Mouse (Mus musculus) heart, adult 8-10 months (tissue): Measurements from ENCODE around the gene Ifna16. TPM values are rescaled to one million over a fixed set of nuclear protein-coding genes. Genes with fewer than 3 reads are reported as not detected.

ENCODE experiments used
- DNase-seq: peaks from one replicate; pipeline ENCODE4 v3.0.0; 2022; ENCODE audit warnings: low spot score
- total RNA-seq, 4 experiments: library from RNA; stranded (reverse); gene quantifications; 2 replicates each; pipeline ENCODE4 v1.2.4; 2022

Gene Ifna16
- total RNA-seq, 4 experiments from 2014 or later, result not detected

GRCm38 (mm10) chr4:88642526-88642925, 34.2 kb downstream of the Ifna16 start:
- no peak for DNase-seq

DNA sequence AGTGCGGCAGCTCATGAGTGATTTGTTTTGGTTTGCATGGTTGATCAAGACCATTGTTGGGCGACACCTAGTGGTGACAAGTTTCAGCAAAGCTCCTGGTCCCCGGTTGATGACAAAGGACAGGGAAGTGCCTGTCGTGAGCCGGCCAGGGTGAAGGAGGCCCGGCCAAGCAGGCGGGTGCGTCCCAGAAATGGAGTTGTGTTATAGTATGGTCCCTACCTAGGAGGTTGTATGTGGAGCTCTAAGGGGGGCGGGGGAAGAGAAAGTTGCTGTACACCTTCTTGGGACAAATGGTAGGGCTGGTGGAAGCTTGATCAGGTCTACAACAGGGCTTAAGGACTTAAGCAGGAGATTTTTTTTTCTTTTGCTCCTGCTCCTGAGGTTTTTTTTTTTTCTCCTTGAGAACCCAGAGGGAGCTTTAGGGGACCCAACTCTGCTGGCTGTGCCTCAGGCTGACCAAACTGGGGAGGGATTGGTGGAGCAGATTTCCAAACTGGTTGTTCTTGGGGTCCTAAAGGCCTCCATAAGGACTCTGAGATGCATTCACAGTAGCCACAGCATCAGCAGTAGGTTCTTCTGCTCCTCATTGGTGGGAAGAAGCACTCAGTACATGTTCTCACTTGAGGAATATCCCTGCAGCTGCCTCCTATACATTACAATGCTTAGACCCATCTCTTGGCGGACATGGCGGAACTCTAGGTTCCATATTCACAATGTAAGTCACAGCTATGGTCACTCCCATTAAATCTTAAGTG, 35.5 kb downstream of the Ifna16 start:
- peak; percentile 94 for DNase-seq

- DNase-seq, result peak; percentile 2
Observed at GRCm38 (mm10) chr4:88640704-88641076, 36.0 kb downstream of the Ifna16 start.

DNA sequence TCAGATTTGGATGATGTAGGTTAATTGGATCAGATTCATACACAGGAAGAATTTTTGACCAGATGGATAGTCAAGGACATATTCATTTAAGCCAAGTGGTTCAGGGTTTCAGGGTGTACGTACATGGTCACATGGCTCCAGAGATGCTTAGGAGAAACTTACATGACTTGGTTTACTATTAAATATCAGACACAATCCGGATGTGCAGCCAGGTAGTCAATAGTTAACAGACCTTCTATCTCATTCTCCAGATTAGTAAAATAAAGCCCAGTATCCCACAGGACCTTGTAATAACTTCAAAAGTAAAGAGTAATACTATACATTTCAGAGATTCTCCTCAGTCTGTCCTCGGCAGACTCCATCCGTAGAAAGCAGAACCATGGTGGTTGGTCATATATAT, 42.4 kb downstream of the Ifna16 start, which contains the start of gene C87499:
Gene C87499 (minus strand): TSS at position 101 of the 400 bp plus-strand sequence.
- no peak for DNase-seq

Other genes starting within 250 kb of the Ifna16 start
- gene Hacd4, start 238.0 kb downstream of the Ifna16 start, total RNA-seq, result 1 to 10 TPM; 4.0 to 5.6 (median 4.4) TPM
- not detected for gene Ifnb1, start 154.2 kb downstream of the Ifna16 start, total RNA-seq
- gene Ifna15, start 118.7 kb downstream of the Ifna16 start, total RNA-seq, result not detected
- not detected for gene Ifna14, start 105.1 kb downstream of the Ifna16 start, total RNA-seq
- gene Ifna9, start 84.5 kb downstream of the Ifna16 start, total RNA-seq, result not detected
- gene Ifna12, start 73.5 kb downstream of the Ifna16 start, total RNA-seq, result not detected
- gene C87499, start 42.5 kb downstream of the Ifna16 start, total RNA-seq, result not detected
- not detected for gene Ifna13, start 32.5 kb downstream of the Ifna16 start, total RNA-seq
- not detected for gene Ifna2, start 7.0 kb upstream of the Ifna16 start, total RNA-seq
- not detected for gene Ifnab, start 14.4 kb upstream of the Ifna16 start, total RNA-seq
- gene Gm26566, start 44.9 kb upstream of the Ifna16 start, total RNA-seq, result under 1 TPM; 0.41 to 0.87 (median 0.64) TPM
- 10 to 100 TPM; 67.8 to 80.5 (median 71.9) TPM for gene Klhl9, start 45.5 kb upstream of the Ifna16 start, total RNA-seq
- gene Gm13271, start 77.9 kb upstream of the Ifna16 start, total RNA-seq, result not detected
- gene Gm13283, start 83.2 kb upstream of the Ifna16 start, total RNA-seq, result not detected
- not detected for gene Gm13290, start 96.9 kb upstream of the Ifna16 start, total RNA-seq
- not detected for gene Gm13289, start 100.0 kb upstream of the Ifna16 start, total RNA-seq
- gene Gm13272, start 102.9 kb upstream of the Ifna16 start, total RNA-seq, result not detected
- gene Ifnz, start 105.2 kb upstream of the Ifna16 start, total RNA-seq, result not detected
- gene Gm13276, start 108.8 kb upstream of the Ifna16 start, total RNA-seq, result not detected
- gene Gm13277, start 111.7 kb upstream of the Ifna16 start, total RNA-seq, result not detected
- gene Gm13278, start 114.6 kb upstream of the Ifna16 start, total RNA-seq, result not detected
- gene Gm13275, start 117.6 kb upstream of the Ifna16 start, total RNA-seq, result not detected
- gene Gm13279, start 120.5 kb upstream of the Ifna16 start, total RNA-seq, result not detected
- not detected for gene Gm13285, start 122.7 kb upstream of the Ifna16 start, total RNA-seq
- gene Gm13287, start 126.3 kb upstream of the Ifna16 start, total RNA-seq, result not detected
- gene Gm13288, start 128.6 kb upstream of the Ifna16 start, total RNA-seq, result not detected
- not detected for gene Ifna7, start 139.3 kb upstream of the Ifna16 start, total RNA-seq
- not detected for gene Ifna11, start 143.0 kb upstream of the Ifna16 start, total RNA-seq
- gene Ifna6, start 150.5 kb upstream of the Ifna16 start, total RNA-seq, result not detected
- not detected for gene Ifna5, start 158.6 kb upstream of the Ifna16 start, total RNA-seq
- gene Ifna4, start 164.9 kb upstream of the Ifna16 start, total RNA-seq, result not detected
- gene Ifna1, start 173.2 kb upstream of the Ifna16 start, total RNA-seq, result not detected
- not detected for gene Ifne, start 203.3 kb upstream of the Ifna16 start, total RNA-seq